Mouse (Mus musculus) spleen, adult 2 months (tissue): ENCODE data around the gene Runx1. TPM values are rescaled to one million over a fixed set of nuclear protein-coding genes. Genes with fewer than 3 reads are reported as not detected.

ENCODE experiments used
- DNase-seq, 2 experiments: peaks; one replicate each; pipeline versions ENCODE4 v3.0.0 to v3.0.0-alpha.2; 2012 to 2021; ENCODE audit warnings: low spot score in 2 of 2, low read depth in 1 of 2
- H3K27ac ChIP-seq: fragments of 200-500 bp; 2 replicates; pipeline ENCODE4 v1.5.1; 2012; ENCODE audit warnings: low read length, inconsistent platforms; ENCODE audit not compliant: insufficient read depth
- H3K27me3 ChIP-seq: fragments of 200-500 bp; 2 replicates; pipeline ENCODE4 v1.6.1; 2012; ENCODE audit warnings: mild to moderate bottlenecking, moderate library complexity, low read length, inconsistent platforms; ENCODE audit not compliant: control insufficient read depth, insufficient read depth
- H3K36me3 ChIP-seq: fragments of 200-500 bp; 2 replicates; pipeline ENCODE4 v1.6.1; 2012; ENCODE audit warnings: mild to moderate bottlenecking, low read length, inconsistent platforms; ENCODE audit not compliant: control insufficient read depth, insufficient read depth
- H3K4me1 ChIP-seq: fragments of 200-500 bp; 2 replicates; pipeline ENCODE4 v1.6.1; 2011; ENCODE audit warnings: inconsistent platforms; ENCODE audit not compliant: control insufficient read depth, insufficient read depth, insufficient read length
- H3K4me3 ChIP-seq: fragments of 200-500 bp; 2 replicates; pipeline ENCODE4 v1.5.1; 2011; ENCODE audit warnings: mild to moderate bottlenecking, inconsistent platforms; ENCODE audit not compliant: insufficient read depth, insufficient read length; ENCODE audit errors: extremely low read depth
- CTCF ChIP-seq: fragments of 200-500 bp; IDR thresholded peaks from 2 replicates; pipeline ENCODE4 v1.5.1; 2011; ENCODE audit warnings: mild to moderate bottlenecking, inconsistent platforms; ENCODE audit not compliant: insufficient read depth, insufficient read length, insufficient replicate concordance; ENCODE audit errors: extremely low read depth
- POLR2A ChIP-seq: fragments of 200-500 bp; IDR thresholded peaks from 2 replicates; pipeline ENCODE4 v1.6.1; 2011; ENCODE audit warnings: low read depth, low read length, inconsistent platforms
- WGBS: fragments of 180-500 bp; shearing (Covaris S2); methylation state at CpG from one replicate; pipeline ENCODE4 v1.1.7; 2018; 5-methylcytosine and 5-hydroxymethylcytosine counted together
- polyA plus RNA-seq: library from polyadenylated mRNA; depleted of rRNA; stranded (reverse); fragments of >200 nt; gene quantifications from 2 replicates; pipeline ENCODE4 v1.2.3, GENCODE M21; 2012

Gene Runx1
- polyA plus RNA-seq, 1 experiment: 26.7 TPM

DNA sequence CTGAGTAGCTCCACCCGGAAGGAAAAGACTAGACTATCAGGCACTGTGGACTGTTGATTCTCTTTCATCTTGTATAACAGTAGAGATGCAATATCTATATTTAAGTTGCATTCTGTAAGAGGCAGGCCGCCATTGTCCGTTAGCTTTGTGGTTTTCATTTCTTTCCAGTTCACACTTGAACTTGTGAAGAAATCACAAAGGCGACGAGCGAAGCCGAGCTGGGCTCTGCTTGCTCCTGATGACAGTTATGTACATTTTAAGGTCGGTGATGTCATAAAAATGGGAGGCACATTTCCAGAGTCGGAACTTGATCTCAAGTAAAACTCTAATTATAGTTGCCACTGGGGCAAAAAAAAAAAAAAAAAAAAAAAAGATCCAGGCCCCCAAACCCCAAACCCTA is 99.1 kb downstream of the Runx1 start:
- TF ChIP-seq POLR2A: no peak
- TF ChIP-seq CTCF: no peak
- peaks cover 13% of the 10 kb centered on the region for H3K4me1 ChIP-seq
- H3K27ac ChIP-seq: no peak overlapping the region
- 29% methylated on average over 9 of the region's 9 CpGs for WGBS
- no peaks in the 10 kb centered on the region for H3K27me3 ChIP-seq
- no peaks in the 10 kb centered on the region for H3K36me3 ChIP-seq
- no peak for DNase-seq
- no peak overlapping the region for H3K4me3 ChIP-seq

DNA sequence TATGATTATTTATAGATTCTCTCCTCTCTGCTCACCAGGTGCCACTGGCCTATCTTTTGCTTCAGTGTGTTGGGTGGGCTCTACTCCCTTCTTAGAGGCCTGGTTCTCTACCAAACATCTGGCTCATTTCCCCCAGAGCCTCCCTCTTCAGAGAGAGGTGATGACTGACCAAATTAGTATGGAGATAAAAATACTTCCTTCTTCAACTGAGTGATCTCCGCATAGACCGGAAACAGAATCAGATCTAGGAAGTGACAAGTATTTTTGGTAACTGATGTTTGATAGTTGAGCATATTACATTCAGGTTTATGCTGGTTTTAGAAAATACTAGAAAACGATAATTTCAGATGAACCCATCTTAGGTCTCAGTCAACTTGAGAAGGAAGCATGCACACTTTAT is 101.4 kb downstream of the Runx1 start:
- H3K27ac ChIP-seq: no peak overlapping the region
- H3K4me3 ChIP-seq: no peak overlapping the region
- DNase-seq: no peak
- no peaks in the 10 kb centered on the region for H3K36me3 ChIP-seq
- 4% methylated on average over 3 of the region's 3 CpGs for WGBS
- no peak for TF ChIP-seq POLR2A
- TF ChIP-seq CTCF: no peak
- no peaks in the 10 kb centered on the region for H3K27me3 ChIP-seq
- H3K4me1 ChIP-seq: peaks cover 8% of the 10 kb centered on the region

DNA sequence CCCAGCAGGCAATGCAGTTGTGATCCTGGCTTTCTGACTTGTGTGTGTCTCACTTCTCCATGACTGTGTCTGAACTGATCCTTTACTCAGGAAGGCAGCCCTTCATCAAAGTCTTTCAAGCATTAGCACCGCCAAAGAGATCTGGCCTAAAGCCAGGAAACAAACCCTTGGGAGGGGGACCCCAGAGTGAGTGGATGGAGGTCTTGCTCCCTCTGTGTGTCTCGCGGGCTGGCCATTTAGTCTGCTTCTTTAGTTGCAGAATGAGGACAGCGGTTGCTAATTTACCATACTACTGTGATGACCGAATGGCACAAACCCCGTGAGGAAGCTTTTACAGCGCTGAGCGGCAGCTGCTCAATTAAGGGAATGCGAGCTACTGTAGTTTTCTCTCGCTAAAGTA is 105.3 kb downstream of the Runx1 start:
- Histone ChIP-seq H3K27me3 (no peaks in the 10 kb centered on the region), H3K4me3 (no peak overlapping the region), H3K4me1 (peaks cover 3% of the 10 kb centered on the region), H3K36me3 (no peaks in the 10 kb centered on the region), H3K27ac (no peak overlapping the region)
- WGBS: 89% methylated on average over 10 of the region's 10 CpGs
- TF ChIP-seq POLR2A (no peak), CTCF (no peak)
- DNase-seq: no peak

DNA sequence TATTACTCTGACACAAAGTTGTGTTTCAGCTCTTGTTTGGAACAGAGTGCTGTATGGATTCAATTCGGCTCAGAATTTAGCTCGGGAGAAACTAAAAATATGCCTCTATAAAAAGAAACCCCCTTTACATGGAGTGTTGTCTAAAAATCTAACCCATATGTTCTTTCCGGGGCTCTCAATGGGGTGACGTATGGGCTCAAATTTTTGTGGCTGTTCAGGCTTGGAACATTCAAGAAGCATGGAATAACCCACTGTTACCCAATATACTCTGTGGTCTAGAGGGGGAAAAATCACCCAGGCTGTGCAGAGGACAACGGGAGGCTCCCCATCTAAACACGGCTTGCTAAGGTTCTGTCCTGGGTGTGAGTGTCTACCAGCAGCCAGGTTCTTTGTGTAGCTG is 106.2 kb downstream of the Runx1 start:
- Histone ChIP-seq H3K36me3 (no peaks in the 10 kb centered on the region), H3K4me1 (peaks cover 3% of the 10 kb centered on the region; the same call in 1 of the 2 replicates), H3K27ac (no peak overlapping the region), H3K27me3 (no peaks in the 10 kb centered on the region), H3K4me3 (no peak overlapping the region)
- TF ChIP-seq POLR2A (no peak), CTCF (no peak)
- WGBS: 88% methylated on average over 6 of the region's 6 CpGs
- DNase-seq: no peak

DNA sequence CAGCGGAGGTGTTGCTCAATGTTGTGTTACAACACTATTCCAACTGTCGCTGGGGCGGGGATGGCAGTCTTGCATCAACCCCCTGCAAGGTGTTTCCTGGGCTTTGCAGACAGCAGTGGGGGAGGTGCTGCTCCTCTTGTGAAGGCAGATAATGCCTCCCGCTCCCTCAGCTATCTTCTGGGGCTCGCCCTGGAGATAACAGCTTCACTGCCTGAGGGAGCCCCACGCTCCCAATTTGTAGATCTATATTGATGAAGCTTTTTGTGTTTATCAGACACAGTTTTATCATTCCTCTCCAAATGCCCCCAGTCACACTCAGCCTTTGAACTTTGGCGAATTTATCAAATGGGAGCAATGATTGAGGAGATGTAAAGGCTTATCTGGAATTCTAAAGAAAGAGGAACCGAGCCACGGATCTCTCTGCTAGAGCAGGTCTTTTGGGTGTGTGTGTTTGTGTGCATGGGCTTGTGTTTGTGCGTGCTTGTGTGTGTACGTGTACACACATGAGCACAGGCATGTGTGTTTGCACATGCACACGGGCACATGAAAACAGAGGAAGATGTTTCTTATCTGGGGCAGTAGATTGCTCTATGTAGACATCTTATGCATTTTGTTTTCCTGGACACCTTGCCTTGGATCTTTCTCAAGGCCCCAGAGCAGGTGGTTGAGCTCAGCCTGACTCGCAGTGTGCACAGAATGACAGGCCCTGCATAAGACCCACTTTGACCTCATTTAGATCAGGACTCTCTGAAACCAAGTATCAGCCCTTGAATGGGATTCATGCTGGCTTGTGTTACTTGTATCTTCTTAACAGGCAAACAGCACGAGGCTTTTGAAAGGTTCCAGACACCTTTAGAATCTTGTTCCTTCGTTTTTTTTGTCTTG is 110.1 kb downstream of the Runx1 start:
- Histone ChIP-seq H3K27me3 (no peaks in the 10 kb centered on the region), H3K27ac (no peak overlapping the region), H3K4me3 (no peak overlapping the region), H3K36me3 (no peaks in the 10 kb centered on the region), H3K4me1 (no peaks in the 10 kb centered on the region; the same call in 1 of the 2 replicates)
- DNase-seq: no peak
- TF ChIP-seq CTCF (no peak), POLR2A (no peak)
- 30% methylated on average over 15 of the region's 15 CpGs for WGBS

DNA sequence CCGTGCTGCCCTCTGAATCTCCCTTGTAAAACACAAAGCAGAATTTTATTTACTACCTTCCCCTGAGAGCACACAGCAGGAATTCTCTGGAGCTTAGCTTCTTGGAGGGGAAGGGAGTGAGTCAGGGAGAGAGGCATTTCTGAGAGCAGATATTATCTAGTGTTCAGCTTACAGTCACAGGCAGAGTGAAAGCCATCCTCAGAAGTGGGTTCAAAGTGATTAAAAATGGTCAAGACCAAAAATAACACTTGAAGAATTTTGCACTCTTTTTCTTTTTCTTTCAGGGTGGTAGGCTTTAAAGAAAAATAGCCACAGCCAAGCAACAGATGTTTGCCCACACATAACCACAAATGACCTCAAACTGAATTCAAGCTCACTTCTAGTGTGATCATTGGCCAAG is 115.8 kb downstream of the Runx1 start:
- no peak overlapping the region for H3K27ac ChIP-seq
- H3K27me3 ChIP-seq: no peaks in the 10 kb centered on the region
- H3K4me1 ChIP-seq: no peaks in the 10 kb centered on the region; the same call in 1 of the 2 replicates
- H3K36me3 ChIP-seq: no peaks in the 10 kb centered on the region
- DNase-seq: no peak
- TF ChIP-seq CTCF (no peak), POLR2A (no peak)
- no peak overlapping the region for H3K4me3 ChIP-seq
- 52% methylated on average over 1 of the region's 1 CpGs for WGBS

DNA sequence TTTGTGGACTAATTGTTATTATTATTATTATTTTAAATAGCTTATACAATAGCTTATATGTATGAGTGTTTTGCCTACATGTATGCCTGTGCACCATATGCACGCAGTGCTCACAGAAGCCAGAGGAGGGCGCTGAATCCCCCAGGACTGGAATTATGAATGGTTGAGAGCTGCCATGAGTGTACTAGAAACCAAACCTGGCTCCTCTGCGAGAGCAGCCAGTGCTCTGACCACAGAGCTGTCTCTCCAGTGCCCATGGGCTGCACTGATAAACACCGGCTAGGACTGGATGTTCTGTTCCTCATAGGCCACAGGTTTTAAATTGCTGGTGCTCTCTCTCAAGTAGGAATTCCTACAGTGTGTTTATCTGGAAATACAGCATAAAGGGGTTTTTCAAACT is 117.2 kb downstream of the Runx1 start:
- Histone ChIP-seq H3K4me3 (no peak overlapping the region), H3K36me3 (no peaks in the 10 kb centered on the region), H3K27ac (no peak overlapping the region), H3K4me1 (no peaks in the 10 kb centered on the region; the same call in 1 of the 2 replicates), H3K27me3 (no peaks in the 10 kb centered on the region)
- TF ChIP-seq CTCF (no peak), POLR2A (no peak)
- 81% methylated on average over 4 of the region's 4 CpGs for WGBS
- no peak for DNase-seq
